Mouse (Mus musculus) adipose tissue, adult 10 weeks (tissue): Measurements from ENCODE around the gene Sprr2h. TPM values are rescaled to one million over a fixed set of nuclear protein-coding genes. Genes with fewer than 3 reads are reported as not detected.

Experiments
- polyA plus RNA-seq: library from polyadenylated mRNA; stranded (reverse); fragments of 350-450 nt; fragmentation: Illumina TruSeq; extraction: RNeasy Lipid Tissue Mini Kit (QIAGEN cat#74804); gene quantifications from one replicate; pipeline ENCODE4 v1.2.3, GENCODE M21; 2014; ENCODE audit warnings: low read depth, low replicate concordance

The Sprr2h gene
- not detected for polyA plus RNA-seq

GRCm38 (mm10) chr3:92385385-92385784 is at the start of gene Sprr2h:
Gene Sprr2h (plus strand): TSS chr3:92385685.

GRCm38 (mm10) chr3:92338840-92339239 is 46.6 kb upstream of the Sprr2h start, which contains the start of gene Sprr2d:
Gene Sprr2d (plus strand): TSS chr3:92339140.

GRCm38 (mm10) chr3:92351843-92352242 is 33.6 kb upstream of the Sprr2h start, which contains the start of gene Sprr2e:
Gene Sprr2e (plus strand): TSS chr3:92352143.

GRCm38 (mm10) chr3:92364887-92365286 is 20.6 kb upstream of the Sprr2h start, which contains the start of gene Sprr2f:
Gene Sprr2f (plus strand): TSS chr3:92365187.

GRCm38 (mm10) chr3:92407691-92408090 is 22.2 kb downstream of the Sprr2h start, which contains the start of gene Sprr2i:
Gene Sprr2i (plus strand): TSS chr3:92407991.

GRCm38 (mm10) chr3:92417782-92418181 is 32.3 kb downstream of the Sprr2h start, which contains the start of gene Sprr2j-ps:
Gene Sprr2j-ps (plus strand): TSS chr3:92418082.

GRCm38 (mm10) chr3:92429323-92429722 is 43.8 kb downstream of the Sprr2h start, which contains the start of gene Gm9774:
Gene Gm9774 (minus strand): TSS chr3:92429423.

GRCm38 (mm10) chr3:92432282-92432681 is 46.8 kb downstream of the Sprr2h start, which contains the start of gene Sprr2k:
Gene Sprr2k (plus strand): TSS chr3:92432582.

Other genes with a start within 250 kb of the Sprr2h start
- 22.1 TPM for gene Lelp1, start 242.9 kb upstream of the Sprr2h start, polyA plus RNA-seq
- gene Sprr2a1, start 169.9 kb upstream of the Sprr2h start, polyA plus RNA-seq, result not detected
- gene Sprr2a2, start 169.8 kb upstream of the Sprr2h start, polyA plus RNA-seq, result 0.83 TPM
- not detected for gene Sprr2a3, start 100.3 kb upstream of the Sprr2h start, polyA plus RNA-seq
- not detected for gene Sprr2b, start 69.1 kb upstream of the Sprr2h start, polyA plus RNA-seq
- not detected for gene Sprr2d, start 46.5 kb upstream of the Sprr2h start, polyA plus RNA-seq
- not detected for gene Sprr2e, start 33.5 kb upstream of the Sprr2h start, polyA plus RNA-seq
- gene Sprr2f, start 20.5 kb upstream of the Sprr2h start, polyA plus RNA-seq, result not detected
- not detected for gene Sprr2i, start 22.3 kb downstream of the Sprr2h start, polyA plus RNA-seq
- gene Sprr2j-ps, start 32.4 kb downstream of the Sprr2h start, polyA plus RNA-seq, result not detected
- 4.8 TPM for gene Gm9774, start 43.7 kb downstream of the Sprr2h start, polyA plus RNA-seq
- gene Sprr2k, start 46.9 kb downstream of the Sprr2h start, polyA plus RNA-seq, result not detected
- not detected for gene Sprr1b, start 53.1 kb downstream of the Sprr2h start, polyA plus RNA-seq
- not detected for gene Sprr3, start 73.0 kb downstream of the Sprr2h start, polyA plus RNA-seq
- not detected for gene Sprr1a, start 100.2 kb downstream of the Sprr2h start, polyA plus RNA-seq
- not detected for gene Sprr4, start 114.8 kb downstream of the Sprr2h start, polyA plus RNA-seq
- not detected for gene 2310046K23Rik, start 148.8 kb downstream of the Sprr2h start, polyA plus RNA-seq
- not detected for gene Ivl, start 188.1 kb downstream of the Sprr2h start, polyA plus RNA-seq
- gene Smcp, start 203.3 kb downstream of the Sprr2h start, polyA plus RNA-seq, result 191 TPM
- not detected for gene 2210017I01Rik, start 221.8 kb downstream of the Sprr2h start, polyA plus RNA-seq
- gene Lce6a, start 236.0 kb downstream of the Sprr2h start, polyA plus RNA-seq, result not detected